Mouse (Mus musculus) forebrain, embryonic 12.5 days (tissue): Measurements from ENCODE around the gene Stxbp6. TPM values are rescaled to one million over a fixed set of nuclear protein-coding genes. Genes with fewer than 3 reads are reported as not detected.

ENCODE experiments used
- ATAC-seq: fragments of 200-750 bp; cut with Nextera tagmentation; 2 replicates; pipeline ENCODE4 v1.8.0; 2017; ENCODE audit warnings: moderate TSS enrichment; ENCODE audit not compliant: low FRiP score
- H3K27ac ChIP-seq: fragments of 300-500 bp; sonication (generic); 2 replicates; pipeline ENCODE4 v1.5.1; 2016; ENCODE audit warnings: mild to moderate bottlenecking
- H3K27me3 ChIP-seq: fragments of 300-500 bp; sonication (generic); 2 replicates; pipeline ENCODE4 v1.6.1; 2016; ENCODE audit warnings: mild to moderate bottlenecking
- H3K36me3 ChIP-seq: fragments of 300-500 bp; sonication (generic); replicated peaks from 2 replicates; pipeline ENCODE4 v1.6.1; 2016; ENCODE audit warnings: mild to moderate bottlenecking
- H3K4me1 ChIP-seq: fragments of 300-500 bp; sonication (generic); 2 replicates; pipeline ENCODE4 v1.6.1; 2016
- H3K4me2 ChIP-seq: fragments of 300-500 bp; sonication (generic); 2 replicates; pipeline ENCODE4 v1.6.1; 2016; ENCODE audit warnings: mild to moderate bottlenecking, moderate library complexity
- H3K4me3 ChIP-seq: fragments of 300-500 bp; sonication (generic); replicated peaks from 2 replicates; pipeline ENCODE4 v1.5.1; 2016; ENCODE audit warnings: mild to moderate bottlenecking
- H3K9ac ChIP-seq: fragments of 300-500 bp; sonication (generic); 2 replicates; pipeline ENCODE4 v1.6.1; 2016; ENCODE audit warnings: mild to moderate bottlenecking
- H3K9me3 ChIP-seq: fragments of 300-500 bp; sonication (generic); 2 replicates; pipeline ENCODE4 v1.6.1; 2016
- WGBS: fragments of 180-500 bp; shearing (Covaris S2); methylation state at CpG from one replicate; pipeline ENCODE4 v1.1.7; 2016; 5-methylcytosine and 5-hydroxymethylcytosine counted together
- polyA plus RNA-seq: library from polyadenylated mRNA; unstranded; fragments of >200 nt; fragmentation: Nextera tagmentation; extraction: Ambion mirVana; gene quantifications from 2 replicates; pipeline ENCODE4 v1.2.1, GENCODE M21; 2016

Stxbp6 gene
- polyA plus RNA-seq, 1 experiment from 2014 or later = 11.8 TPM

GRCm38 (mm10) chr12:45073331-45074041 is 1.0 kb downstream of the Stxbp6 start:
- peaks cover 19% of the 10 kb centered on the region for H3K4me1 ChIP-seq
- peak overlapping the region; percentile 96 for H3K4me2 ChIP-seq
- H3K36me3 ChIP-seq = no peaks in the 10 kb centered on the region
- peaks cover 4% of the 10 kb centered on the region; the same call in 1 of the 2 replicates for H3K27me3 ChIP-seq
- under 1% methylated on average over 28 of the region's 28 CpGs for whole genome bisulfite sequencing
- H3K27ac ChIP-seq = peak overlapping the region; percentile 88
- peak overlapping the region; percentile 84 for H3K9ac ChIP-seq
- peak; percentile 11; the same call in 1 of the 2 replicates for ATAC-seq
- H3K4me3 ChIP-seq = peak overlapping the region; percentile 75
- H3K9me3 ChIP-seq = no peaks in the 10 kb centered on the region

- H3K9me3 ChIP-seq = no peaks in the 10 kb centered on the region
- H3K4me3 ChIP-seq = no peak overlapping the region
- H3K9ac ChIP-seq = no peak overlapping the region
- peaks cover 25% of the 10 kb centered on the region for H3K4me1 ChIP-seq
- peak overlapping the region; percentile 96; the same call in 1 of the 2 replicates for H3K4me2 ChIP-seq
- no peak for ATAC-seq
- no peak overlapping the region for H3K27ac ChIP-seq
- 49% methylated on average over 3 of the region's 3 CpGs for WGBS
- H3K36me3 ChIP-seq = no peaks in the 10 kb centered on the region
- H3K27me3 ChIP-seq = peaks cover 4% of the 10 kb centered on the region; the same call in 1 of the 2 replicates
These were observed 2.3 kb downstream of the Stxbp6 start for GRCm38 (mm10) chr12:45072185-45072584.

- Histone ChIP-seq H3K9me3 (no peaks in the 10 kb centered on the region), H3K4me1 (peaks cover 25% of the 10 kb centered on the region), H3K4me3 (no peak overlapping the region), H3K27ac (no peak overlapping the region), H3K36me3 (no peaks in the 10 kb centered on the region), H3K9ac (no peak overlapping the region), H3K27me3 (peaks cover 4% of the 10 kb centered on the region; the same call in 1 of the 2 replicates), H3K4me2 (no peak overlapping the region)
- whole genome bisulfite sequencing = 71% methylated on average over 9 of the region's 9 CpGs
- no peak for ATAC-seq
These were observed 4.3 kb downstream of the Stxbp6 start for GRCm38 (mm10) chr12:45070186-45070585.

GRCm38 (mm10) chr12:45068145-45068754 is 6.3 kb downstream of the Stxbp6 start:
- no peak overlapping the region for H3K27ac ChIP-seq
- no peaks in the 10 kb centered on the region for H3K36me3 ChIP-seq
- peaks cover 4% of the 10 kb centered on the region; the same call in 1 of the 2 replicates for H3K27me3 ChIP-seq
- peaks cover 17% of the 10 kb centered on the region for H3K4me1 ChIP-seq
- no peak overlapping the region for H3K4me3 ChIP-seq
- no peak overlapping the region for H3K9ac ChIP-seq
- ATAC-seq = no peak
- no peak overlapping the region for H3K4me2 ChIP-seq
- 82% methylated on average over 6 of the region's 6 CpGs for WGBS
- H3K9me3 ChIP-seq = no peaks in the 10 kb centered on the region

GRCm38 (mm10) chr12:45067686-45068085 is 6.8 kb downstream of the Stxbp6 start:
- Histone ChIP-seq H3K4me2 (peak overlapping the region; percentile 13; the same call in 1 of the 2 replicates), H3K9ac (no peak overlapping the region), H3K27ac (no peak overlapping the region), H3K9me3 (no peaks in the 10 kb centered on the region), H3K27me3 (peaks cover 4% of the 10 kb centered on the region; the same call in 1 of the 2 replicates), H3K36me3 (no peaks in the 10 kb centered on the region), H3K4me3 (no peak overlapping the region), H3K4me1 (peaks cover 11% of the 10 kb centered on the region; the same call in 1 of the 2 replicates)
- no peak for ATAC-seq
- 49% methylated on average over 3 of the region's 3 CpGs for WGBS

GRCm38 (mm10) chr12:45067047-45067685 is 7.3 kb downstream of the Stxbp6 start:
- 27% methylated on average over 11 of the region's 11 CpGs for WGBS
- ATAC-seq = peak; percentile 64
- H3K4me3 ChIP-seq = no peak overlapping the region
- H3K4me1 ChIP-seq = peaks cover 10% of the 10 kb centered on the region; the same call in 1 of the 2 replicates
- no peaks in the 10 kb centered on the region for H3K9me3 ChIP-seq
- H3K9ac ChIP-seq = no peak overlapping the region
- peaks cover 2% of the 10 kb centered on the region; the same call in 1 of the 2 replicates for H3K27me3 ChIP-seq
- H3K36me3 ChIP-seq = no peaks in the 10 kb centered on the region
- peak overlapping the region; percentile 13 for H3K4me2 ChIP-seq
- no peak overlapping the region for H3K27ac ChIP-seq

DNA sequence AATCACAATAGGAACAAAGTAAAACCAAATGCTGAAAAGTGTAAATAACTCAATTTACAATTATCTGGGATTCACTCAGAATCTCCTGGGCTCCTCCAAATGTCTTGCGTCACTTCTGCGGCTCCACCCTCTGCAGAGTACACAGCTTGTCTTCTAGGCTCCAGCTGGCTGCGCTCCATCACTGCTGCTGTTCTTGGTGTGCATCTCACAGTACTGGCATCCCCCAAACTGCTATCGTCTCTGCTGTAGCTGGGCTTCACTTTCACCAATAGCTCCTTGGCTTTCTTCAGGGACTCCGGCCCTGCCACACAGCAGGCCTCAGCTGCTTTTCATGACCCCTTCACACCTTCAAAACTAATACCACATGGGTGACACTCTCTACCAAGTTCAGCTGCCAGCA is 10.9 kb downstream of the Stxbp6 start:
- Histone ChIP-seq H3K27me3 (no peaks in the 10 kb centered on the region), H3K27ac (no peak overlapping the region), H3K4me1 (peaks cover 10% of the 10 kb centered on the region; the same call in 1 of the 2 replicates), H3K9ac (no peak overlapping the region), H3K4me2 (no peak overlapping the region), H3K9me3 (no peaks in the 10 kb centered on the region), H3K4me3 (no peak overlapping the region), H3K36me3 (no peaks in the 10 kb centered on the region)
- 92% methylated on average over 5 of the region's 5 CpGs for WGBS
- ATAC-seq = no peak

DNA sequence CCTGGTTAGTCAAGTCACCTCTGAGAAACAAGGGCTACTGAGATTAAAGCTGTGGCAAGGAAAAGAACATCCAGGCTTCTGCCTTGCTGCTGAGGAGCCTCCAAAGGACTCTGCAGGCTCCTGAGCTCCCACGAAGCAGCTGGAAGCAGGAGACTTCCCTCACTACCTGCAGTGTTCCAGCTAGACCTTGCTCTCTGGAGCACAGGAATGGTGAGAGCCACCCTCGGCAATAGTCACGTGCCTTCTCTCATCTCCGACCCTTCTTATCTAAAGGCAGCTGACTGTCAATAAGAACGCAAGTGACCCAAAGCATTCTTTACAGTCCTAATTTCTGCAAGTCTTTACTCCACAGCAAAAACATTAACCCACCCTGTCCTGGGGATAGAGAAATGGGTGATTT is 13.2 kb downstream of the Stxbp6 start:
- WGBS = 68% methylated on average over 5 of the region's 5 CpGs
- no peak overlapping the region for H3K4me2 ChIP-seq
- H3K4me1 ChIP-seq = no peaks in the 10 kb centered on the region
- H3K9ac ChIP-seq = no peak overlapping the region
- no peak overlapping the region for H3K27ac ChIP-seq
- H3K9me3 ChIP-seq = no peaks in the 10 kb centered on the region
- no peaks in the 10 kb centered on the region for H3K36me3 ChIP-seq
- H3K4me3 ChIP-seq = no peak overlapping the region
- no peaks in the 10 kb centered on the region for H3K27me3 ChIP-seq
- ATAC-seq = no peak

- H3K36me3 ChIP-seq = no peaks in the 10 kb centered on the region
- H3K9ac ChIP-seq = no peak overlapping the region
- no peak overlapping the region for H3K4me3 ChIP-seq
- no peak overlapping the region for H3K4me2 ChIP-seq
- H3K27me3 ChIP-seq = no peaks in the 10 kb centered on the region
- ATAC-seq = no peak
- WGBS = 90% methylated on average over 6 of the region's 6 CpGs
- H3K9me3 ChIP-seq = no peaks in the 10 kb centered on the region
- no peaks in the 10 kb centered on the region for H3K4me1 ChIP-seq
- no peak overlapping the region for H3K27ac ChIP-seq
These were observed 13.7 kb downstream of the Stxbp6 start for GRCm38 (mm10) chr12:45060804-45061203.

DNA sequence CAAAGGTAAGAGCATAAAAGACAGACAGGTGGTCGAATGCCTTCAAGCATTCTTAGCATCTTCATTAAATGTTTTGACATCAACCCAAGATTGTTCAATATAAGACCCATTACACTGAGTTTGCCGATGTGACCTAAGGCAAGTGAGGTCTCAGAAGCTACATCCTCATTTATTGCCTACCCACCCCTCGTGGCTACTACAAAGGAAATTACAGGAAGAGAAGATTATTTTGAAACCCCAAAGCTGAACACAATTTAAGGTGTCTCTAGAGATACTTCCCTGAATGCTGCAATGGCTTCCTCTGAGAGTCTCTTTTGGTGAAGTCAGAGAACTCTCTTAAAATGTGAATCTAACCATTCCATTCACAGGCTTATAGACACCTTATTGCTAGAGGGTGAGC is 16.5 kb downstream of the Stxbp6 start:
- no peaks in the 10 kb centered on the region for H3K4me1 ChIP-seq
- H3K4me3 ChIP-seq = no peak overlapping the region
- 93% methylated on average over 3 of the region's 3 CpGs for WGBS
- no peak for ATAC-seq
- H3K27me3 ChIP-seq = no peaks in the 10 kb centered on the region
- H3K9me3 ChIP-seq = no peaks in the 10 kb centered on the region
- H3K4me2 ChIP-seq = no peak overlapping the region
- H3K9ac ChIP-seq = no peak overlapping the region
- no peak overlapping the region for H3K27ac ChIP-seq
- H3K36me3 ChIP-seq = no peaks in the 10 kb centered on the region

GRCm38 (mm10) chr12:45056372-45056771 is 18.1 kb downstream of the Stxbp6 start:
- Histone ChIP-seq H3K9ac (no peak overlapping the region), H3K36me3 (no peaks in the 10 kb centered on the region), H3K4me2 (no peak overlapping the region), H3K9me3 (no peaks in the 10 kb centered on the region), H3K4me3 (no peak overlapping the region), H3K27ac (no peak overlapping the region), H3K4me1 (no peaks in the 10 kb centered on the region), H3K27me3 (no peaks in the 10 kb centered on the region)
- no peak for ATAC-seq
- WGBS = 90% methylated on average over 3 of the region's 3 CpGs

- Histone ChIP-seq H3K4me3 (no peak overlapping the region), H3K4me2 (no peak overlapping the region), H3K36me3 (no peaks in the 10 kb centered on the region), H3K27me3 (no peaks in the 10 kb centered on the region), H3K4me1 (peaks cover 3% of the 10 kb centered on the region; the same call in 1 of the 2 replicates), H3K27ac (no peak overlapping the region), H3K9me3 (no peaks in the 10 kb centered on the region), H3K9ac (no peak overlapping the region)
- WGBS = 90% methylated on average over 5 of the region's 5 CpGs
- ATAC-seq = no peak
These were observed 21.2 kb downstream of the Stxbp6 start for GRCm38 (mm10) chr12:45053319-45053718.
